Mouse (Mus musculus): ENCODE results near the gene Ddias. TPM values are rescaled to one million over a fixed set of nuclear protein-coding genes. Genes with fewer than 3 reads are reported as not detected.

Ddias gene
- polyA plus RNA-seq, 1 experiment: 4.1 TPM

GRCm38 (mm10) chr7:92822409-92823101 is 51.5 kb downstream of the Ddias start:
- TF ChIP-seq POLR2A (IDR thresholded peaks at IDR 0.05; ENCODE audit: borderline replicate concordance, low read depth, low read length): no peak
- no peak for TF ChIP-seq CTCF (IDR thresholded peaks at IDR 0.05; ENCODE audit: low read depth, low read length)
- Histone ChIP-seq H3K4me1 (ENCODE audit: control insufficient read depth, insufficient read depth, low read length) (no peaks in the 10 kb centered on the region), H3K27ac (ENCODE audit: insufficient read depth, low read depth, low read length) (no peak overlapping the region), H3K4me3 (ENCODE audit: insufficient read depth, low read length) (no peak overlapping the region)

GRCm38 (mm10) chr7:92821871-92822270 is 52.2 kb downstream of the Ddias start:
- TF ChIP-seq CTCF (IDR thresholded peaks at IDR 0.05; ENCODE audit: low read depth, low read length) (no peak), POLR2A (IDR thresholded peaks at IDR 0.05; ENCODE audit: borderline replicate concordance, low read depth, low read length) (no peak)
- Histone ChIP-seq H3K4me3 (ENCODE audit: insufficient read depth, low read length) (no peak overlapping the region), H3K27ac (ENCODE audit: insufficient read depth, low read depth, low read length) (no peak overlapping the region), H3K4me1 (ENCODE audit: control insufficient read depth, insufficient read depth, low read length) (no peaks in the 10 kb centered on the region)

GRCm38 (mm10) chr7:92820941-92821465 is 53.0 kb downstream of the Ddias start:
- H3K27ac ChIP-seq (ENCODE audit: insufficient read depth, low read depth, low read length): no peak overlapping the region
- H3K4me1 ChIP-seq (ENCODE audit: control insufficient read depth, insufficient read depth, low read length): no peaks in the 10 kb centered on the region
- no peak for TF ChIP-seq POLR2A (IDR thresholded peaks at IDR 0.05; ENCODE audit: borderline replicate concordance, low read depth, low read length)
- no peak for TF ChIP-seq CTCF (IDR thresholded peaks at IDR 0.05; ENCODE audit: low read depth, low read length)
- H3K4me3 ChIP-seq (ENCODE audit: insufficient read depth, low read length): no peak overlapping the region

GRCm38 (mm10) chr7:92820410-92820809 is 53.6 kb downstream of the Ddias start:
- no peak overlapping the region for H3K27ac ChIP-seq (ENCODE audit: insufficient read depth, low read depth, low read length)
- no peaks in the 10 kb centered on the region for H3K4me1 ChIP-seq (ENCODE audit: control insufficient read depth, insufficient read depth, low read length)
- H3K4me3 ChIP-seq (ENCODE audit: insufficient read depth, low read length): no peak overlapping the region
- TF ChIP-seq POLR2A (IDR thresholded peaks at IDR 0.05; ENCODE audit: borderline replicate concordance, low read depth, low read length) (no peak), CTCF (IDR thresholded peaks at IDR 0.05; ENCODE audit: low read depth, low read length) (no peak)

- no peak overlapping the region for H3K27ac ChIP-seq (ENCODE audit: insufficient read depth, low read depth, low read length)
- H3K4me1 ChIP-seq (ENCODE audit: control insufficient read depth, insufficient read depth, low read length): no peaks in the 10 kb centered on the region
- H3K4me3 ChIP-seq (ENCODE audit: insufficient read depth, low read length): no peak overlapping the region
- TF ChIP-seq POLR2A (IDR thresholded peaks at IDR 0.05; ENCODE audit: borderline replicate concordance, low read depth, low read length): no peak
- TF ChIP-seq CTCF (IDR thresholded peaks at IDR 0.05; ENCODE audit: low read depth, low read length): no peak
Measured at GRCm38 (mm10) chr7:92819656-92820055, 54.4 kb downstream of the Ddias start.

- TF ChIP-seq POLR2A (IDR thresholded peaks at IDR 0.05; ENCODE audit: borderline replicate concordance, low read depth, low read length): no peak
- TF ChIP-seq CTCF (IDR thresholded peaks at IDR 0.05; ENCODE audit: low read depth, low read length): no peak
- no peak overlapping the region for H3K4me3 ChIP-seq (ENCODE audit: insufficient read depth, low read length)
- H3K4me1 ChIP-seq (ENCODE audit: control insufficient read depth, insufficient read depth, low read length): no peaks in the 10 kb centered on the region
- no peak overlapping the region for H3K27ac ChIP-seq (ENCODE audit: insufficient read depth, low read depth, low read length)
Measured at GRCm38 (mm10) chr7:92817886-92818285, 56.2 kb downstream of the Ddias start.

- Histone ChIP-seq H3K4me1 (ENCODE audit: control insufficient read depth, insufficient read depth, low read length) (no peaks in the 10 kb centered on the region), H3K27ac (ENCODE audit: insufficient read depth, low read depth, low read length) (no peak overlapping the region), H3K4me3 (ENCODE audit: insufficient read depth, low read length) (no peak overlapping the region)
- TF ChIP-seq CTCF (IDR thresholded peaks at IDR 0.05; ENCODE audit: low read depth, low read length): no peak
- TF ChIP-seq POLR2A (IDR thresholded peaks at IDR 0.05; ENCODE audit: borderline replicate concordance, low read depth, low read length): no peak
Measured at GRCm38 (mm10) chr7:92817242-92817641, 56.8 kb downstream of the Ddias start.

- Histone ChIP-seq H3K27ac (ENCODE audit: insufficient read depth, low read depth, low read length) (no peak overlapping the region), H3K4me1 (ENCODE audit: control insufficient read depth, insufficient read depth, low read length) (no peaks in the 10 kb centered on the region), H3K4me3 (ENCODE audit: insufficient read depth, low read length) (no peak overlapping the region)
- no peak for TF ChIP-seq CTCF (IDR thresholded peaks at IDR 0.05; ENCODE audit: low read depth, low read length)
- no peak for TF ChIP-seq POLR2A (IDR thresholded peaks at IDR 0.05; ENCODE audit: borderline replicate concordance, low read depth, low read length)
Measured at GRCm38 (mm10) chr7:92811667-92812279, 62.3 kb downstream of the Ddias start.

Other genes with a start within 250 kb of the Ddias start
- 0.39 and 1.0 TPM in 2 replicates for gene Ankrd42, start 237.1 kb downstream of the Ddias start, polyA plus RNA-seq (2012; ENCODE audit: insufficient read depth, insufficient read length, missing spikeins)
- gene Pcf11, start 204.3 kb downstream of the Ddias start, polyA plus RNA-seq (2012; ENCODE audit: insufficient read depth, insufficient read length, missing spikeins): 41.8 and 46.8 TPM in 2 replicates
- 0.71 TPM in 1 of 2 replicates, not detected in the other for gene Rab30, start 132.6 kb downstream of the Ddias start, polyA plus RNA-seq (2012; ENCODE audit: insufficient read depth, insufficient read length, missing spikeins)
- gene Prcp, start 223 bp upstream of the Ddias start, polyA plus RNA-seq (2012; ENCODE audit: insufficient read depth, insufficient read length, missing spikeins): 143 and 146 TPM in 2 replicates
- not detected in 2 replicates for gene Fam181b, start 205.6 kb upstream of the Ddias start, polyA plus RNA-seq (2012; ENCODE audit: insufficient read depth, insufficient read length, missing spikeins)

Measured in bone marrow macrophage, adult 2 months (primary cell).